Comparison of ENCODE assay signal across 14 mouse cellular contexts in the genomic region with DNA sequence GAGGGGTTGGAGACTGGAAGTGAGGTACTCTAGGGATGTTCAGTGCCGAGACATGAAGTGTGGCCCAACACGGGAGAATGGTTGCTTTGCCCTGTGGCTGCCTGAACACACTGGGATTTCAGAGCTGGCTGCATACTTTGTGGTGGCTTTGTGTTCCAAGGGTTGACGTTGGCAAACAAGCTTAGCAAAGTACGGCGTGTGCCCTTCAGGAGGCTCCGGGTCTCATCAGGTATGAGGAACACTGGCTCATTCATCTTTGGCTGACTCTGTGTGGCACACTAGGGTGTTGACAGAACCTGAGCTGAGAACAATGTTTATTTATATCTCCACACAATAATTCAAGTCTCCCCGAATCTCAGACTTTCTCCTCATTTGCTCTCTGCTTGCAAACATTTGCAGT.
"Had no signal": no experiment of that assay in that cellular context is flagged by ENCODE, and none has a peak within 500 bp of the region (broad histone marks: within the 10 kb centered on the region; RNA-seq: fewer than 3 reads in every experiment).

No protein-coding gene starts in this region.

- H3K27me3 ChIP-seq: limb, embryonic 15.5 days; midbrain, embryonic 12.5 days; neural tube, embryonic 13.5 days; stomach, embryonic 15.5 days had no signal

- H3K9me3 ChIP-seq: kidney, embryonic 15.5 days; limb, embryonic 15.5 days; midbrain, embryonic 12.5 days; neural tube, embryonic 13.5 days; stomach, embryonic 15.5 days had no signal

- H3K9ac ChIP-seq: kidney, embryonic 15.5 days; limb, embryonic 15.5 days; liver, embryonic 14.5 days; midbrain, embryonic 12.5 days; neural tube, embryonic 13.5 days; stomach, embryonic 15.5 days had no signal

- H3K27ac ChIP-seq: kidney, embryonic 15.5 days; left cerebral cortex, adult 2 months; limb, embryonic 15.5 days; liver, embryonic 14.5 days; midbrain, embryonic 12.5 days; neural tube, embryonic 13.5 days; stomach, embryonic 15.5 days had no signal

- H3K4me1 ChIP-seq: kidney, embryonic 15.5 days; limb, embryonic 15.5 days; midbrain, embryonic 12.5 days; neural tube, embryonic 13.5 days; stomach, embryonic 15.5 days had no signal

- H3K4me2 ChIP-seq: kidney, embryonic 15.5 days; limb, embryonic 15.5 days; midbrain, embryonic 12.5 days; neural tube, embryonic 13.5 days; stomach, embryonic 15.5 days had no signal

- H3K4me3 ChIP-seq: kidney, embryonic 15.5 days; left cerebral cortex, adult 2 months; limb, embryonic 15.5 days; midbrain, embryonic 12.5 days; neural tube, embryonic 13.5 days; stomach, embryonic 15.5 days had no signal

- DNase-seq: kidney, adult 18-20 months; kidney, postnatal 25 days; retina, postnatal 1 day; right cerebral cortex, postnatal 4 days; spleen, adult 18-20 months; thymus, postnatal 36 days had no signal

- ATAC-seq: midbrain, embryonic 16.5 days had no signal

- H3K36me3 ChIP-seq: kidney, embryonic 15.5 days; limb, embryonic 15.5 days; midbrain, embryonic 12.5 days; neural tube, embryonic 13.5 days; stomach, embryonic 15.5 days had no signal
